Mouse (Mus musculus) heart, embryonic 12.5 days (tissue): ENCODE results near the gene Ier5l. TPM values are rescaled to one million over a fixed set of nuclear protein-coding genes. Genes with fewer than 3 reads are reported as not detected.

Experiments
- ATAC-seq: fragments of 200-750 bp; cut with Nextera tagmentation; 2 replicates; pipeline ENCODE4 v1.8.0; 2017; ENCODE audit warnings: moderate TSS enrichment, moderate library complexity; ENCODE audit not compliant: insufficient number of reproducible peaks, low FRiP score
- H3K27ac ChIP-seq: fragments of 300-500 bp; sonication (generic); 2 replicates; pipeline ENCODE4 v1.5.1; 2016; ENCODE audit warnings: mild to moderate bottlenecking, moderate library complexity; ENCODE audit not compliant: poor library complexity, severe bottlenecking
- H3K27me3 ChIP-seq: fragments of 300-500 bp; sonication (generic); replicated peaks from 2 replicates; pipeline ENCODE4 v1.6.1; 2016; ENCODE audit warnings: mild to moderate bottlenecking, moderate library complexity
- H3K36me3 ChIP-seq: fragments of 300-500 bp; sonication (generic); 2 replicates; pipeline ENCODE4 v1.6.1; 2016; ENCODE audit warnings: mild to moderate bottlenecking, moderate library complexity
- H3K4me1 ChIP-seq: fragments of 300-500 bp; sonication (generic); replicated peaks from 2 replicates; pipeline ENCODE4 v1.6.1; 2016; ENCODE audit warnings: mild to moderate bottlenecking
- H3K4me2 ChIP-seq: fragments of 300-500 bp; sonication (generic); 2 replicates; pipeline ENCODE4 v1.6.1; 2016; ENCODE audit warnings: mild to moderate bottlenecking, moderate library complexity
- H3K4me3 ChIP-seq: fragments of 300-500 bp; sonication (generic); 2 replicates; pipeline ENCODE4 v1.5.1; 2016; ENCODE audit warnings: mild to moderate bottlenecking
- H3K9ac ChIP-seq: fragments of 300-500 bp; sonication (generic); 2 replicates; pipeline ENCODE4 v1.6.1; 2016; ENCODE audit warnings: mild to moderate bottlenecking, moderate library complexity
- H3K9me3 ChIP-seq: fragments of 300-500 bp; sonication (generic); replicated peaks from 2 replicates; pipeline ENCODE4 v1.6.1; 2016; ENCODE audit warnings: mild to moderate bottlenecking, moderate library complexity
- WGBS: fragments of 180-500 bp; shearing (Covaris S2); methylation state at CpG from one replicate; pipeline ENCODE4 v1.1.7; 2016; 5-methylcytosine and 5-hydroxymethylcytosine counted together
- polyA plus RNA-seq: library from polyadenylated mRNA; unstranded; fragments of >200 nt; fragmentation: Nextera tagmentation; extraction: Ambion mirVana; gene quantifications from 2 replicates; pipeline ENCODE4 v1.2.1, GENCODE M21; 2016

The Ier5l gene
- polyA plus RNA-seq, 1 experiment from 2014 or later, result 1.7 TPM

DNA sequence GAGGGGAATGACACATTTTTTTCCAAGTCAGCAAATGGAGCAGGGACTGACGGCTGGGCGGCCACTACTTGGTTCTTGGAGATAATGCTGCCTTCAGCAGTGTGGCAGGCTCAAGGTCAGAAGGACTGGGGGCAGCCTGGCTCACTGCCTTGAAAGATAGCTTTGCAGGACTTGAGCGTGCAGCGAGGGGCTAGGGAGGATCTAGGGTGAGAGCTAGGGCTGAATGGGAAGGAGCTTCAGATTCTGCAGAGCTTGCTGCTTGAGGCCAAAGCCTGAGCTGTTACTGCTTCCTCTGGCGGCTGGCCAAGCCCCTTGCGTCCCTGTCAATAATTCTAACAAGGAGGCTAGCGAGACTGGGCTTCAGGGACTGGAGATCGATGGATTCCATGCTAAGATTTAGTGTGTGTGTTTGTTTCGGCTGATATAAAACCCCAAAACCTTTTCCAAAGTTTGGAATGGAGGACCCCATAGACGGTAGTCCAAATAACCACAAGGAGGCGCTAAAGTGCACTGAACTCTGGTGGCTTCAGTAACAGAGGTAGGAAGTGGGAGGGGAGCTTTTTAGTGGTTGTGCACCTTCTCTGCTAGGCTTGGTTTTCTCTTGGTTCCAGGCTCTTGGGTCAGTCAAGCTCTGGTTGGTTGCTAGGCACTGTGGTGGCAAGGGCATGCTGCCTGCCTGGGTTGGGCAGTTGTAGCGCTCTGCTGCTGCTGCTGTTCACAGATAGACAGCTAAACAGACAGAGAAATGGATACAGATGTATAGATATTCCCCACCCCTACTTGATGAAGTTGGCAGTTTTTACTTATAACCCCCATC lies 33.1 kb downstream of the Ier5l start:
- ATAC-seq, result peak; percentile 52
- Histone ChIP-seq H3K9me3 (no peaks in the 10 kb centered on the region), H3K36me3 (peaks cover 51% of the 10 kb centered on the region), H3K4me1 (peaks cover 71% of the 10 kb centered on the region), H3K27ac (peak overlapping the region; percentile 100), H3K4me3 (peak overlapping the region; percentile 4; the same call in 1 of the 2 replicates), H3K27me3 (no peaks in the 10 kb centered on the region), H3K9ac (peak overlapping the region; percentile 84), H3K4me2 (peak overlapping the region; percentile 74)
- 7% methylated on average over 12 of the region's 12 CpGs for WGBS

- Histone ChIP-seq H3K4me2 (peak overlapping the region; percentile 74), H3K4me1 (peaks cover 68% of the 10 kb centered on the region), H3K36me3 (peaks cover 46% of the 10 kb centered on the region), H3K9ac (peak overlapping the region; percentile 84), H3K4me3 (no peak overlapping the region), H3K9me3 (no peaks in the 10 kb centered on the region), H3K27ac (peak overlapping the region; percentile 100), H3K27me3 (no peaks in the 10 kb centered on the region)
- no peak for ATAC-seq
- 18% methylated on average over 3 of the region's 3 CpGs for WGBS
Observed at GRCm38 (mm10) chr2:30440211-30440700, 33.8 kb downstream of the Ier5l start.

DNA sequence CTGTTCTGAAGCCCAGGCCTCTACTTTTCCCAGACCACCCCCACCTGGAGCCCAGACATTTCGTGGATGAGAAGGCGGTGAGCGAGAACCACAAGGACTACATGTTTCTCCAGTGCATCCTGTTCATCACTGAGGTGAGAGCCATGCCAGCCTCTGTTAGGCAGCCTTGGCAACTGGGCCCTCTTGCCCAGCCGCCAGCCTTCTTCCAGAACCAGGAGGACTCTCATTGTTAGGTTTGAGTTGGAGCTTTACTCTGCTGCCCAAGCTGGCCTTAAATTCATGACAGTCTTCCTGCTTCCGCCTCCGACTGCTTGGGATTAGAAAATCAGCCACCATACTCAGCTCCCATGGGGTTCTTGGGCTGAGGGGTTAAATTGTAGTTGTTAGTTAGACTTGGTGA lies 34.4 kb downstream of the Ier5l start:
- no peak for ATAC-seq
- H3K4me1 ChIP-seq, result peaks cover 63% of the 10 kb centered on the region
- peak overlapping the region; percentile 100 for H3K27ac ChIP-seq
- no peaks in the 10 kb centered on the region for H3K27me3 ChIP-seq
- no peak overlapping the region for H3K4me3 ChIP-seq
- no peaks in the 10 kb centered on the region for H3K9me3 ChIP-seq
- 91% methylated on average over 6 of the region's 6 CpGs for WGBS
- H3K36me3 ChIP-seq, result peaks cover 49% of the 10 kb centered on the region
- peak overlapping the region; percentile 84 for H3K9ac ChIP-seq
- H3K4me2 ChIP-seq, result no peak overlapping the region

DNA sequence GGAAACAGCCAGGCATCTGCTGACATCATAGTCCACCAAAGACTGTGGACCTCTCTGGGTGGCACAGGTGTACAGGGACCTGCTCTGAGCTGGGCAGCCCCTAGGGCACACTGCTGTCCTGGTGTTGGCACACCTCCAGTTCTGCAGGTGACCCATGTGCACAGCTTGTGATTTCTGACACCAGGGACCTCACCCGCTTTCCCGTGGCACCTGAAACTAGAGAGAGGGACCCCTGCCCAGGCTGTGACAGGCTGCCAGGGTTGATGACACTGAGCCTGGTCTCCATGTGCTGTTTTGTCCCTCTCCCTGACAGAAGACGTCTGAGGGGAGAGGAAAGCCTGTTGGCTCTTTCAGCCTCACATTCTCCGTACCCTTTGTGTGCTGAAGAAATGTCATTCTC lies 36.2 kb downstream of the Ier5l start:
- no peaks in the 10 kb centered on the region for H3K27me3 ChIP-seq
- 93% methylated on average over 4 of the region's 4 CpGs for WGBS
- H3K4me2 ChIP-seq, result no peak overlapping the region
- no peak overlapping the region for H3K9ac ChIP-seq
- no peak for ATAC-seq
- H3K27ac ChIP-seq, result no peak overlapping the region
- peaks cover 52% of the 10 kb centered on the region for H3K36me3 ChIP-seq
- no peak overlapping the region for H3K4me3 ChIP-seq
- no peaks in the 10 kb centered on the region for H3K9me3 ChIP-seq
- peaks cover 44% of the 10 kb centered on the region for H3K4me1 ChIP-seq

- Histone ChIP-seq H3K27me3 (no peaks in the 10 kb centered on the region), H3K27ac (no peak overlapping the region), H3K4me3 (no peak overlapping the region), H3K36me3 (peaks cover 62% of the 10 kb centered on the region), H3K9me3 (no peaks in the 10 kb centered on the region), H3K4me1 (peaks cover 35% of the 10 kb centered on the region), H3K4me2 (no peak overlapping the region), H3K9ac (no peak overlapping the region)
- WGBS, result 77% methylated on average over 4 of the region's 4 CpGs
- ATAC-seq, result no peak
Observed at GRCm38 (mm10) chr2:30436809-30437208, 37.2 kb downstream of the Ier5l start.

- peaks cover 69% of the 10 kb centered on the region for H3K36me3 ChIP-seq
- H3K4me3 ChIP-seq, result no peak overlapping the region
- H3K9ac ChIP-seq, result no peak overlapping the region
- ATAC-seq, result no peak
- 55% methylated on average over 5 of the region's 5 CpGs for WGBS
- H3K9me3 ChIP-seq, result no peaks in the 10 kb centered on the region
- H3K4me2 ChIP-seq, result no peak overlapping the region
- peaks cover 31% of the 10 kb centered on the region for H3K4me1 ChIP-seq
- no peaks in the 10 kb centered on the region for H3K27me3 ChIP-seq
- H3K27ac ChIP-seq, result no peak overlapping the region; the same call in 1 of the 2 replicates
Observed at GRCm38 (mm10) chr2:30436156-30436545, 37.9 kb downstream of the Ier5l start.

- WGBS, result 41% methylated on average over 5 of the region's 5 CpGs
Observed at GRCm38 (mm10) chr2:30435326-30436155, 38.5 kb downstream of the Ier5l start.

DNA sequence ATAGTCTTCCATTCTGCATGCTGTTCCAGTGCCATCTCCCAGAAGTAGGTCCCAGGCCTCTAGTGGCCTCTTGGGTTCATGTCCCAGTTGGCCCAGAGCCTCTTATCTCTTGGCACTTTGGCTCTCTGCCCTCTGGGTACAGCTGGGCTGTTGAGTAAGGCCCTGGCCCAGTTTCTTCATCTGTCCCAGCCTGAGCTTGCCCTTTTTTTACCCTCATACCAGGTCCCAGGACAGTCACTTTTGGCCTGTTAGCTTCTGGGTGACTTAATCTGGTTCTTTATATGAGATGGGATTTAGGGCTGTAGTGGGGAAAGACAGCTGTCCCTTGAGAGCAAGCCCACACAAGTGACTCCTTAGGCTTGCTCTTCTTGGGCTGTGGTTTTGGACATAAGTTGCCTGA lies 44.9 kb downstream of the Ier5l start:
- peaks cover 84% of the 10 kb centered on the region for H3K36me3 ChIP-seq
- no peak for ATAC-seq
- H3K27ac ChIP-seq, result no peak overlapping the region
- H3K4me3 ChIP-seq, result no peak overlapping the region
- H3K9me3 ChIP-seq, result no peaks in the 10 kb centered on the region
- no peak overlapping the region for H3K9ac ChIP-seq
- no peaks in the 10 kb centered on the region for H3K27me3 ChIP-seq
- H3K4me2 ChIP-seq, result no peak overlapping the region
- H3K4me1 ChIP-seq, result no peaks in the 10 kb centered on the region

More at GRCm38 (mm10) chr2:30435326-30436155, 38.5 kb downstream of the Ier5l start:
- H3K27me3 ChIP-seq, result no peaks in the 10 kb centered on the region
- no peak overlapping the region; the same call in 1 of the 2 replicates for H3K27ac ChIP-seq
- no peak overlapping the region for H3K4me3 ChIP-seq
- peaks cover 24% of the 10 kb centered on the region for H3K4me1 ChIP-seq
- peaks cover 75% of the 10 kb centered on the region for H3K36me3 ChIP-seq
- H3K9me3 ChIP-seq, result no peaks in the 10 kb centered on the region
- H3K9ac ChIP-seq, result no peak overlapping the region
- H3K4me2 ChIP-seq, result no peak overlapping the region
- peak; percentile 46; the same call in 1 of the 2 replicates for ATAC-seq

Other genes starting within 250 kb of the Ier5l start
- gene Lrrc8a, start 236.5 kb downstream of the Ier5l start, polyA plus RNA-seq, result 35.4 and 37.7 TPM in 2 replicates
- gene Gm28035, start 233.7 kb downstream of the Ier5l start, polyA plus RNA-seq, result 0.33 and 0.40 TPM in 2 replicates
- gene Phyhd1, start 208.0 kb downstream of the Ier5l start, polyA plus RNA-seq, result 5.7 and 6.5 TPM in 2 replicates
- not detected in 2 replicates for gene Gm28038, start 193.2 kb downstream of the Ier5l start, polyA plus RNA-seq
- 26.6 and 27.1 TPM in 2 replicates for gene Dolk, start 187.9 kb downstream of the Ier5l start, polyA plus RNA-seq
- 34.4 and 34.9 TPM in 2 replicates for gene Nup188, start 187.8 kb downstream of the Ier5l start, polyA plus RNA-seq
- 117 and 130 TPM in 2 replicates for gene Sh3glb2, start 114.9 kb downstream of the Ier5l start, polyA plus RNA-seq
- gene Miga2, start 110.0 kb downstream of the Ier5l start, polyA plus RNA-seq, result 32.7 and 33.6 TPM in 2 replicates
- gene Dolpp1, start 82.0 kb downstream of the Ier5l start, polyA plus RNA-seq, result 21.9 and 22.2 TPM in 2 replicates
- 67.9 and 74.2 TPM in 2 replicates for gene Crat, start 58.4 kb downstream of the Ier5l start, polyA plus RNA-seq
- 107 and 115 TPM in 2 replicates for gene Ptpa, start 58.2 kb downstream of the Ier5l start, polyA plus RNA-seq
- 1.4 and 2.0 TPM in 2 replicates for gene Cstad, start 120.8 kb upstream of the Ier5l start, polyA plus RNA-seq